Mouse (Mus musculus): ENCODE measurements around the gene Krtap2-4. TPM values are rescaled to one million over a fixed set of nuclear protein-coding genes. Genes with fewer than 3 reads are reported as not detected.

The Krtap2-4 gene
- total and polyA plus RNA-seq, 2 experiments from 2014 or later, result not detected

DNA sequence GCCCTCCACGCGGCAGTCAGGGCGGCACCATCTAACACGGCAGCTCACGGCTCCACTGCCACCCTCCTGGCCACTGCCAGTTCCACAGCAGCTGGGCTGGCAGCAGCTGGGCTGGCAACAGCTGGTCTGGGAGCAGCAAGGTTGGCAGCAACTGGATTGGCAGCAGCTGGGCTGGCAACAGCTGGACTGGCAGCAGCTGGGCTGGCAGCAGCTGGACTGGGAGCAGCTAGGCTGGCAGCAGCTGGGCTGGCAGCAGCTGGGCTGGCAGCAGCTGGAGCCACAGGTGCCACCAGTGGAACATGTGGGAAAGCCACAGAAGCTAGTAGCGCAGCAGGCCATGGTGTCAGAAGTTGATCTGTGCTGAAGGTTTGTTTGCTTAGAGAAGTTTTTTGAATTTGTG, 23.7 kb downstream of the Krtap2-4 start, which contains the start of gene Krtap1-3:
Krtap1-3 (minus strand) TSS at position 359 of the 400 bp plus-strand sequence.
- no peak within 1 kb of the TSS for H3K4me2 ChIP-seq (ENCODE audit: low read depth, low read length)
- H3K4me3 ChIP-seq (ENCODE audit: low read depth, low read length), result no peak within 1 kb of the TSS
- DNase-seq (ENCODE audit: low spot score) (no peak), ATAC-seq (ENCODE audit: insufficient read depth, low read depth) (no peak)
- no peak within 1 kb of the TSS for H3K9ac ChIP-seq (replicated peaks; ENCODE audit: low read depth, low read length)
- no peaks in the 10 kb centered on the region for H3K27me3 ChIP-seq (ENCODE audit: control insufficient read depth, insufficient read depth, low read length)
- no peaks in the 10 kb centered on the region for H3K4me1 ChIP-seq (ENCODE audit: control insufficient read depth, insufficient read depth)
- H3K36me3 ChIP-seq (replicated peaks; ENCODE audit: control insufficient read depth, insufficient read depth, low read length), result no peaks in the 10 kb centered on the region
- no peaks in the 10 kb centered on the region for H3K9me3 ChIP-seq (replicated peaks; ENCODE audit: control insufficient read depth, low read length)
- no peak within 1 kb of the TSS for H3K27ac ChIP-seq (ENCODE audit: low read depth)
- no peak for TF ChIP-seq CTCF (IDR thresholded peaks at IDR 0.05; ENCODE audit: low read depth)
- TF ChIP-seq EP300 (IDR thresholded peaks at IDR 0.05; ENCODE audit: low read depth), result no peak
- 75% methylated on average over 6 of the region's 6 CpGs for WGBS

DNA sequence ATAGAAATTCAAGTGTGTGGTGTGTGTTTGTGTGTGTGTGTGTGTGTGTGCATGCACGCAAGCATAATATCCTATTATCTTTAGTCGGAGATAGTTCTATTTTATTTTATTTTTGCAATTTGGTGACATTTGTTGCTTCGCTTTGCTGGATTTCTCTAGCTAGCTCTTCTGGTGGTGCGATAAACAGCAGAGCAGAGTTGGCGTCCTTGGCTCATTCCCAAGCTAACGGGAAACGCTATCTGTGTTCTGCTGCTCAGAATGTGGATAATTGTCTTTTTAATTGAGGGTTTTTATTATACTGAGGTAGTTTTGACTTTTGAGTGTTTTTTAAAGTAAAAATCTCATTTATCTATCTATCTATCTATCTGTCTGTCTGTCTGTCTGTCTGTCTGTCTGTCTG, 29.6 kb downstream of the Krtap2-4 start:
- H3K4me2 ChIP-seq (ENCODE audit: low read depth, low read length), result no peak overlapping the region
- H3K9ac ChIP-seq (replicated peaks; ENCODE audit: low read depth, low read length), result no peak overlapping the region
- no peaks in the 10 kb centered on the region for H3K4me1 ChIP-seq (ENCODE audit: control insufficient read depth, insufficient read depth)
- H3K27me3 ChIP-seq (ENCODE audit: control insufficient read depth, insufficient read depth, low read length), result no peaks in the 10 kb centered on the region
- no peaks in the 10 kb centered on the region for H3K36me3 ChIP-seq (replicated peaks; ENCODE audit: control insufficient read depth, insufficient read depth, low read length)
- no peak overlapping the region for H3K4me3 ChIP-seq (ENCODE audit: low read depth, low read length)
- WGBS, result 72% methylated on average over 7 of the region's 7 CpGs
- no peaks in the 10 kb centered on the region for H3K9me3 ChIP-seq (replicated peaks; ENCODE audit: control insufficient read depth, low read length)
- TF ChIP-seq CTCF (IDR thresholded peaks at IDR 0.05; ENCODE audit: low read depth), result no peak
- no peak for TF ChIP-seq EP300 (IDR thresholded peaks at IDR 0.05; ENCODE audit: low read depth)
- ATAC-seq (ENCODE audit: insufficient read depth, low read depth) (no peak), DNase-seq (ENCODE audit: low spot score) (no peak)
- no peak overlapping the region for H3K27ac ChIP-seq (ENCODE audit: low read depth)

DNA sequence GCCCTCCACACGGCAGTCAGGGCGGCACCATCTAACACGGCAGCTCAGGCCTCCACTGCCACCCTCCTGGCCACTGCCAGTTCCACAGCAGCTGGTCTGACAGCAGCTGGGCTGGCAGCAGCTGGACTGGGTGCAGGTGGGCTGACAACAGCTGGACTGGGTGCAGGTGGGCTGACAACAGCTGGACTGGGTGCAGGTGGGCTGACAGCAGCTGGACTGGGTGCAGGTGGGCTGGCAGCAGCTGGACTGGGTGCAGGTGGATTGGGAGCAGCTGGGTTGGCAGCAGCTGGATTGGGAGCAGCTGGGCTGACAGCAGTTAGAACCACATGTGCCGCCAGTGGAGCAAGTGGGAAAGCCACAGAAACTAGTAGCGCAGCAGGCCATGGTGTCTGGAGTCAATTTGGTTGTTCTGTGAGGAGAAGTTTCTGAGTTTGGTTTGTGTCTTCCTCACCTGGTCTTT, 31.4 kb downstream of the Krtap2-4 start, which contains the start of gene Krtap1-4:
Krtap1-4 (minus strand) TSS at position 410 of the 460 bp plus-strand sequence.
- no peak within 1 kb of the TSS for H3K4me3 ChIP-seq (ENCODE audit: low read depth, low read length)
- H3K27me3 ChIP-seq (ENCODE audit: control insufficient read depth, insufficient read depth, low read length), result no peaks in the 10 kb centered on the region
- H3K27ac ChIP-seq (ENCODE audit: low read depth), result no peak within 1 kb of the TSS
- H3K4me2 ChIP-seq (ENCODE audit: low read depth, low read length), result no peak within 1 kb of the TSS
- 47% methylated on average over 4 of the region's 5 CpGs for WGBS
- TF ChIP-seq EP300 (IDR thresholded peaks at IDR 0.05; ENCODE audit: low read depth) (no peak), CTCF (IDR thresholded peaks at IDR 0.05; ENCODE audit: low read depth) (no peak)
- DNase-seq (ENCODE audit: low spot score), result no peak
- H3K9me3 ChIP-seq (replicated peaks; ENCODE audit: control insufficient read depth, low read length), result no peaks in the 10 kb centered on the region
- no peaks in the 10 kb centered on the region for H3K4me1 ChIP-seq (ENCODE audit: control insufficient read depth, insufficient read depth)
- H3K9ac ChIP-seq (replicated peaks; ENCODE audit: low read depth, low read length), result no peak within 1 kb of the TSS
- no peaks in the 10 kb centered on the region for H3K36me3 ChIP-seq (replicated peaks; ENCODE audit: control insufficient read depth, insufficient read depth, low read length)
- no peak for ATAC-seq (ENCODE audit: insufficient read depth, low read depth)

DNA sequence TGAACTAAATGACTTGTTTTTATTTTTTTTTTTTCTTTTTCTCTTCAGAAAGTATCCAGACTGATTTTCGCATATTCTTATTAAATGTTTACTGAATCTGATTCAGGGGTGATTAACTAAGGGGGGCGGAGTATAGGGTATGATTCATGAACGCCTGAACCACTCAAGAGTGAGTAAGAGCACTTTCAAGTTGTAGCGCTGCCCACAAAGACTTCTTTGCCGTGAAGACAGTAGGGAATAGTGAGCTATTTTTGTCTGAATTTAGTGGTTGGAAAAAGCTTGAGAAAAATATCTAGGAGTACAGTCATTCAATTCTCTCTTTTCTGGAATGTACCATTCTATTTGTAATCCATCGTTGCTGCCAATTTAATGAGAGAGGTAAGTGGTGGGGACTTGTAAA, 33.1 kb downstream of the Krtap2-4 start:
- ATAC-seq (ENCODE audit: insufficient read depth, low read depth) (no peak), DNase-seq (ENCODE audit: low spot score) (no peak)
- Histone ChIP-seq H3K9me3 (replicated peaks; ENCODE audit: control insufficient read depth, low read length) (no peaks in the 10 kb centered on the region), H3K27me3 (ENCODE audit: control insufficient read depth, insufficient read depth, low read length) (no peaks in the 10 kb centered on the region), H3K4me2 (ENCODE audit: low read depth, low read length) (no peak overlapping the region), H3K27ac (ENCODE audit: low read depth) (no peak overlapping the region), H3K36me3 (replicated peaks; ENCODE audit: control insufficient read depth, insufficient read depth, low read length) (no peaks in the 10 kb centered on the region), H3K9ac (replicated peaks; ENCODE audit: low read depth, low read length) (no peak overlapping the region), H3K4me1 (ENCODE audit: control insufficient read depth, insufficient read depth) (no peaks in the 10 kb centered on the region), H3K4me3 (ENCODE audit: low read depth, low read length) (no peak overlapping the region)
- WGBS, result 69% methylated on average over 6 of the region's 6 CpGs
- TF ChIP-seq CTCF (IDR thresholded peaks at IDR 0.05; ENCODE audit: low read depth) (no peak), EP300 (IDR thresholded peaks at IDR 0.05; ENCODE audit: low read depth) (no peak)

DNA sequence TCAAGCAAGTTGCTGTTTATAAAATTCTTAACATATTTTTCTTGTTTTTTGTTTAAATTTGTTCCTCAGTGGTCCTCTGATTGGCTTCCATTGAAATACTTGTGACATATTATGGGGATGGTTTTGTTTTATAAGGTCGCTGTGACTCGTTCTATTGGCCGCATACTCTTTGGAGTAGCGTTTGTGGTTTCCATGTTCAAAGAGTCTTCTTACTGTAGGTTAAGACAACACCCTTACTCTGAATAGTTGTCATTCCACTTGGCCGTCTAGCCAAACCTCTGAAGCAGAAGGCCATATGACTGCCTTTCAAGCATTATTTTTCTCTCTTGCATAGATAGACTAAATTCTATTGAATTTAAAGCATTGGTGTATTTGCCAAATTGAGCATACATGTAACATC, 33.6 kb downstream of the Krtap2-4 start:
- H3K9ac ChIP-seq (replicated peaks; ENCODE audit: low read depth, low read length), result no peak overlapping the region
- no peak overlapping the region for H3K27ac ChIP-seq (ENCODE audit: low read depth)
- TF ChIP-seq CTCF (IDR thresholded peaks at IDR 0.05; ENCODE audit: low read depth), result no peak
- no peaks in the 10 kb centered on the region for H3K36me3 ChIP-seq (replicated peaks; ENCODE audit: control insufficient read depth, insufficient read depth, low read length)
- H3K4me1 ChIP-seq (ENCODE audit: control insufficient read depth, insufficient read depth), result no peaks in the 10 kb centered on the region
- ATAC-seq (ENCODE audit: insufficient read depth, low read depth) (no peak), DNase-seq (ENCODE audit: low spot score) (no peak)
- WGBS, result 83% methylated on average over 5 of the region's 5 CpGs
- no peak overlapping the region for H3K4me2 ChIP-seq (ENCODE audit: low read depth, low read length)
- no peaks in the 10 kb centered on the region for H3K9me3 ChIP-seq (replicated peaks; ENCODE audit: control insufficient read depth, low read length)
- H3K4me3 ChIP-seq (ENCODE audit: low read depth, low read length), result no peak overlapping the region
- no peaks in the 10 kb centered on the region for H3K27me3 ChIP-seq (ENCODE audit: control insufficient read depth, insufficient read depth, low read length)

DNA sequence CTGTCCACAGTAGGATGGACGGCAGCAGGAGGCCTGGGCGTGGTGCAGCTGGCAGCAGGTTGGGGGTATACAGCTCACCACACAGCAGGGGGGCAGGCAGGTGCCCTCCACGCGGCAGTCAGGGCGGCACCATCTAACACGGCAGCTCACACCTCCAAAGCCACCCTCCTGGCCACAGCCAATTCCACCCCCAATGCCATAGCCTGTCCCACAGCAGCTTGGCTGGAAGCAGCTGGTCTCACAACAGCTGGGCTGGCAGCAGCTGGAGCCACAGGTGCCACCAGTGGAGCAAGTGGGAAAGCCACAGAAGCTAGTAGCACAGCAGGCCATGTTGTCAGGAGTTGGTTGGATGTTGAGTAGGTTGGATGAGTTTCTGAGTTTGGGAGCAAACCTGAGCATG, 34.0 kb downstream of the Krtap2-4 start, which contains the start of gene Krtap1-5:
Krtap1-5 (minus strand) TSS at position 381 of the 400 bp plus-strand sequence.
- no peak for ATAC-seq (ENCODE audit: insufficient read depth, low read depth)
- Histone ChIP-seq H3K4me3 (ENCODE audit: low read depth, low read length) (no peak within 1 kb of the TSS), H3K4me1 (ENCODE audit: control insufficient read depth, insufficient read depth) (no peaks in the 10 kb centered on the region), H3K27me3 (ENCODE audit: control insufficient read depth, insufficient read depth, low read length) (no peaks in the 10 kb centered on the region), H3K4me2 (ENCODE audit: low read depth, low read length) (no peak within 1 kb of the TSS), H3K9ac (replicated peaks; ENCODE audit: low read depth, low read length) (no peak within 1 kb of the TSS), H3K9me3 (replicated peaks; ENCODE audit: control insufficient read depth, low read length) (no peaks in the 10 kb centered on the region), H3K27ac (ENCODE audit: low read depth) (no peak within 1 kb of the TSS), H3K36me3 (replicated peaks; ENCODE audit: control insufficient read depth, insufficient read depth, low read length) (no peaks in the 10 kb centered on the region)
- DNase-seq (ENCODE audit: low spot score), result no peak
- TF ChIP-seq CTCF (IDR thresholded peaks at IDR 0.05; ENCODE audit: low read depth) (no peak), EP300 (IDR thresholded peaks at IDR 0.05; ENCODE audit: low read depth) (no peak)
- 74% methylated on average over 5 of the region's 6 CpGs for WGBS

Data from heart, postnatal 0 days (tissue).